Mouse (Mus musculus): ENCODE measurements around the gene Ammecr1. TPM values are rescaled to one million over a fixed set of nuclear protein-coding genes. Genes with fewer than 3 reads are reported as not detected.

The Ammecr1 gene
- polyA plus RNA-seq, 1 experiment from 2014 or later: 4.9 TPM

- Histone ChIP-seq H3K9me3 (no peaks in the 10 kb centered on the region), H3K4me1 (replicated peaks) (no peaks in the 10 kb centered on the region), H3K36me3 (no peaks in the 10 kb centered on the region), H3K27me3 (peaks cover 45% of the 10 kb centered on the region), H3K4me3 (replicated peaks) (no peak overlapping the region), H3K9ac (replicated peaks) (no peak overlapping the region), H3K4me2 (replicated peaks) (no peak overlapping the region), H3K27ac (no peak overlapping the region)
- 71% methylated on average over 2 of the region's 2 CpGs for WGBS
- ATAC-seq: no peak
Observed at GRCm38 (mm10) chrX:142902599-142902998, 63.9 kb downstream of the Ammecr1 start.

- no peak overlapping the region for H3K4me2 ChIP-seq (replicated peaks)
- WGBS: 92% methylated on average over 4 of the region's 4 CpGs
Observed at GRCm38 (mm10) chrX:142901915-142902314, 64.6 kb downstream of the Ammecr1 start.

GRCm38 (mm10) chrX:142898295-142898887 is 68.1 kb downstream of the Ammecr1 start:
- H3K27me3 ChIP-seq: peaks cover 38% of the 10 kb centered on the region
- H3K36me3 ChIP-seq: no peaks in the 10 kb centered on the region
- H3K9me3 ChIP-seq: no peaks in the 10 kb centered on the region
- H3K9ac ChIP-seq (replicated peaks): no peak overlapping the region
- 80% methylated on average over 9 of the region's 9 CpGs for WGBS
- H3K27ac ChIP-seq: no peak overlapping the region
- H3K4me1 ChIP-seq (replicated peaks): no peaks in the 10 kb centered on the region
- H3K4me3 ChIP-seq (replicated peaks): no peak overlapping the region
- H3K4me2 ChIP-seq (replicated peaks): no peak overlapping the region
- ATAC-seq: no peak

More at GRCm38 (mm10) chrX:142901915-142902314, 64.6 kb downstream of the Ammecr1 start:
- H3K27me3 ChIP-seq: peaks cover 48% of the 10 kb centered on the region
- H3K36me3 ChIP-seq: no peaks in the 10 kb centered on the region
- H3K4me3 ChIP-seq (replicated peaks): no peak overlapping the region
- H3K27ac ChIP-seq: no peak overlapping the region
- H3K9ac ChIP-seq (replicated peaks): no peak overlapping the region
- H3K4me1 ChIP-seq (replicated peaks): no peaks in the 10 kb centered on the region
- ATAC-seq: no peak
- no peaks in the 10 kb centered on the region for H3K9me3 ChIP-seq

GRCm38 (mm10) chrX:142897477-142898000 is 69.0 kb downstream of the Ammecr1 start:
- no peaks in the 10 kb centered on the region for H3K4me1 ChIP-seq (replicated peaks)
- H3K4me2 ChIP-seq (replicated peaks): no peak overlapping the region
- ATAC-seq: no peak
- H3K27me3 ChIP-seq: peaks cover 33% of the 10 kb centered on the region
- H3K4me3 ChIP-seq (replicated peaks): no peak overlapping the region
- 92% methylated on average over 6 of the region's 6 CpGs for WGBS
- no peaks in the 10 kb centered on the region for H3K36me3 ChIP-seq
- H3K27ac ChIP-seq: no peak overlapping the region
- H3K9ac ChIP-seq (replicated peaks): no peak overlapping the region
- H3K9me3 ChIP-seq: no peaks in the 10 kb centered on the region

- WGBS: 83% methylated on average over 2 of the region's 2 CpGs
- no peak for ATAC-seq
- Histone ChIP-seq H3K9me3 (no peaks in the 10 kb centered on the region), H3K4me2 (replicated peaks) (no peak overlapping the region), H3K4me1 (replicated peaks) (no peaks in the 10 kb centered on the region), H3K4me3 (replicated peaks) (no peak overlapping the region), H3K27ac (no peak overlapping the region), H3K27me3 (peaks cover 34% of the 10 kb centered on the region), H3K36me3 (no peaks in the 10 kb centered on the region), H3K9ac (replicated peaks) (no peak overlapping the region)
Observed at GRCm38 (mm10) chrX:142895316-142895715, 71.2 kb downstream of the Ammecr1 start.

GRCm38 (mm10) chrX:142885962-142886361 is 80.6 kb downstream of the Ammecr1 start:
- no peak overlapping the region for H3K4me2 ChIP-seq (replicated peaks)
- no peak overlapping the region for H3K9ac ChIP-seq (replicated peaks)
- 84% methylated on average over 7 of the region's 7 CpGs for WGBS
- no peak overlapping the region for H3K27ac ChIP-seq
- no peaks in the 10 kb centered on the region for H3K9me3 ChIP-seq
- no peaks in the 10 kb centered on the region for H3K4me1 ChIP-seq (replicated peaks)
- ATAC-seq: no peak
- H3K4me3 ChIP-seq (replicated peaks): no peak overlapping the region
- H3K36me3 ChIP-seq: no peaks in the 10 kb centered on the region
- H3K27me3 ChIP-seq: peaks cover 24% of the 10 kb centered on the region; the same call in 1 of the 2 replicates

- no peak for ATAC-seq
- H3K36me3 ChIP-seq: no peaks in the 10 kb centered on the region
- no peak overlapping the region for H3K27ac ChIP-seq
- no peak overlapping the region for H3K9ac ChIP-seq (replicated peaks)
- no peak overlapping the region for H3K4me3 ChIP-seq (replicated peaks)
- H3K27me3 ChIP-seq: peaks cover 29% of the 10 kb centered on the region; the same call in 1 of the 2 replicates
- H3K4me1 ChIP-seq (replicated peaks): no peaks in the 10 kb centered on the region
- no peaks in the 10 kb centered on the region for H3K9me3 ChIP-seq
- no peak overlapping the region for H3K4me2 ChIP-seq (replicated peaks)
- 86% methylated on average over 4 of the region's 4 CpGs for WGBS
Observed at GRCm38 (mm10) chrX:142883593-142883992, 82.9 kb downstream of the Ammecr1 start.

GRCm38 (mm10) chrX:142882255-142882654 is 84.3 kb downstream of the Ammecr1 start:
- H3K9ac ChIP-seq (replicated peaks): no peak overlapping the region
- WGBS: 87% methylated on average over 5 of the region's 5 CpGs
- H3K4me3 ChIP-seq (replicated peaks): no peak overlapping the region
- peaks cover 22% of the 10 kb centered on the region; the same call in 1 of the 2 replicates for H3K27me3 ChIP-seq
- no peaks in the 10 kb centered on the region for H3K4me1 ChIP-seq (replicated peaks)
- H3K4me2 ChIP-seq (replicated peaks): no peak overlapping the region
- H3K9me3 ChIP-seq: no peaks in the 10 kb centered on the region
- H3K36me3 ChIP-seq: no peaks in the 10 kb centered on the region
- no peak overlapping the region for H3K27ac ChIP-seq
- no peak for ATAC-seq

- Histone ChIP-seq H3K27ac (no peak overlapping the region), H3K27me3 (0 out of 2 replicates have a peak, but pooled peaks cover 3% of the 10 kb centered on the region), H3K36me3 (no peaks in the 10 kb centered on the region), H3K9me3 (no peaks in the 10 kb centered on the region), H3K4me2 (replicated peaks) (no peak overlapping the region), H3K4me1 (replicated peaks) (no peaks in the 10 kb centered on the region), H3K4me3 (replicated peaks) (no peak overlapping the region), H3K9ac (replicated peaks) (no peak overlapping the region)
- ATAC-seq: no peak; the same call in 1 of the 2 replicates
- 76% methylated on average over 2 of the region's 2 CpGs for WGBS
Observed at GRCm38 (mm10) chrX:142869844-142870243, 96.7 kb downstream of the Ammecr1 start.

- Histone ChIP-seq H3K4me2 (replicated peaks) (no peak overlapping the region), H3K9me3 (no peaks in the 10 kb centered on the region), H3K4me3 (replicated peaks) (no peak overlapping the region), H3K4me1 (replicated peaks) (no peaks in the 10 kb centered on the region), H3K9ac (replicated peaks) (no peak overlapping the region), H3K27me3 (peaks cover 13% of the 10 kb centered on the region; the same call in 1 of the 2 replicates), H3K27ac (no peak overlapping the region), H3K36me3 (no peaks in the 10 kb centered on the region)
- 92% methylated on average over 9 of the region's 9 CpGs for WGBS
- ATAC-seq: no peak
Observed at GRCm38 (mm10) chrX:142848032-142848431, 118.5 kb downstream of the Ammecr1 start.

GRCm38 (mm10) chrX:142846266-142846665 is 120.3 kb downstream of the Ammecr1 start:
- peaks cover 13% of the 10 kb centered on the region; the same call in 1 of the 2 replicates for H3K27me3 ChIP-seq
- WGBS: 84% methylated on average over 6 of the region's 6 CpGs
- no peaks in the 10 kb centered on the region for H3K4me1 ChIP-seq (replicated peaks)
- no peak overlapping the region for H3K9ac ChIP-seq (replicated peaks)
- no peak for ATAC-seq
- no peaks in the 10 kb centered on the region for H3K36me3 ChIP-seq
- no peaks in the 10 kb centered on the region for H3K9me3 ChIP-seq
- no peak overlapping the region for H3K4me3 ChIP-seq (replicated peaks)
- H3K4me2 ChIP-seq (replicated peaks): no peak overlapping the region
- no peak overlapping the region for H3K27ac ChIP-seq

- no peak for ATAC-seq
- no peak overlapping the region for H3K4me2 ChIP-seq (replicated peaks)
- H3K4me1 ChIP-seq (replicated peaks): no peaks in the 10 kb centered on the region
- WGBS: 75% methylated on average over 4 of the region's 4 CpGs
- H3K36me3 ChIP-seq: no peaks in the 10 kb centered on the region
- no peak overlapping the region for H3K4me3 ChIP-seq (replicated peaks)
- peaks cover 13% of the 10 kb centered on the region; the same call in 1 of the 2 replicates for H3K27me3 ChIP-seq
- H3K9me3 ChIP-seq: no peaks in the 10 kb centered on the region
- no peak overlapping the region for H3K9ac ChIP-seq (replicated peaks)
- H3K27ac ChIP-seq: no peak overlapping the region
Observed at GRCm38 (mm10) chrX:142841916-142842315, 124.6 kb downstream of the Ammecr1 start.

All from midbrain, embryonic 13.5 days (tissue).